Mouse (Mus musculus) G1E (cell line): Measurements from ENCODE around the gene Nup107.

Source experiments
- CTCF ChIP-seq: IDR thresholded peaks from 2 replicates; pipeline ENCODE4 v1.5.1; 2012; ENCODE audit warnings: low read depth, low read length, inconsistent platforms, mixed read lengths
- GATA1 ChIP-seq: IDR thresholded peaks from 2 replicates; pipeline ENCODE4 v1.6.1; 2012; ENCODE audit warnings: borderline replicate concordance, low read length, inconsistent platforms, mixed read lengths
- GATA2 ChIP-seq: IDR thresholded peaks from 2 replicates; pipeline ENCODE4 v1.6.1; 2012; ENCODE audit warnings: low read depth, low read length, inconsistent platforms, borderline replicate concordance
- POLR2AphosphoS5 ChIP-seq: IDR thresholded peaks from 2 replicates; pipeline ENCODE4 v1.6.1; 2012; ENCODE audit warnings: low read depth, low read length, inconsistent platforms; ENCODE audit not compliant: insufficient replicate concordance
- TAL1 ChIP-seq: conservative IDR thresholded peaks from 2 replicates; pipeline ENCODE4 v1.6.1; 2012; ENCODE audit warnings: low read depth, low read length, inconsistent platforms, mixed read lengths

DNA sequence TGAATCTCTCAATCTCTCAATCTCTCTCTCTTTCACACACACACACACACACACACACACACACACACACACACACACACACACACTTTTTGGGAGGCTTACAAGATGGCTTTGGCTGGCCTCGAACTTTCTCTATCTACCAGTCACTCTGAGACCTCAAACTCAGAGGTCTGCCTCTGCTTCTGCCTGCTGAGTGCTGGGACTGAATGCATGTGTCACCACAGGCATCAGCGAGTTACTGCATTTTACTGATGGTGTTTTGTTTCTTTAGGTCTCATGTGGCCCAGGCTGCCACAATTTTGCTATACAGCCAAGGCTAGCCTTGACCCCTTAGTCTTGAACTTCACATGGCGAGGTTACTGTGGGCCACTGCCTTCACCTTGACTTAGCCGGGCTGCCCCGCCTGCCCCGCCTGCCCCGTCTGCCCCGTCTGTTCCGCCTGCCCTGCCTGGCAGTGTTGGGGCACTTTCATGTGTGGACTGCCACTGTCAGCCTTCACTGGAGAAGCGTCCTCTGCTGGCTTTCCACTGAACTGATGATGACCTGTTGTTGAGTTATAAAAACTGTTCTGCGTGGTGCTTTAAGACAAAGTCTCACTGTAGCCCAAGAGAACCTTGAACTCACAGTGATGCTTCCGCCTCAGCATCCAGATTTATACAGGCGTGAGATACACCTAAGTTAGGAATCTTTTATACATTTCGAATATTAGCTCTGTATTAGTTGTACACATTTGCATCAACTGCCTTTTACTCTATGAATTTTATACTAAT lies 9.8 kb downstream of the Nup107 start:
- TF ChIP-seq CTCF (no peak), TAL1 (no peak), GATA1 (no peak), GATA2 (no peak), POLR2AphosphoS5 (no peak)
